Mouse (Mus musculus): ENCODE measurements around the gene Fam83d.

Fam83d gene

GRCm38 (mm10) chr2:158767742-158768339 is at the start of gene Fam83d:
Gene Fam83d, plus strand, starts transcription at chr2:158768093.
- TF ChIP-seq GATA4 (IDR thresholded peaks at IDR 0.05; ENCODE audit: insufficient replicate concordance, low read length), result no peak

- no peak for TF ChIP-seq GATA4 (IDR thresholded peaks at IDR 0.05; ENCODE audit: insufficient replicate concordance, low read length)
Measured at GRCm38 (mm10) chr2:158718816-158719549, 48.9 kb upstream of the Fam83d start.

- no peak for TF ChIP-seq GATA4 (IDR thresholded peaks at IDR 0.05; ENCODE audit: insufficient replicate concordance, low read length)
Measured at GRCm38 (mm10) chr2:158720715-158721370, 47.0 kb upstream of the Fam83d start.

- no peak for TF ChIP-seq GATA4 (IDR thresholded peaks at IDR 0.05; ENCODE audit: insufficient replicate concordance, low read length)
Measured at GRCm38 (mm10) chr2:158721481-158721880, 46.4 kb upstream of the Fam83d start.

GRCm38 (mm10) chr2:158722135-158722534 is 45.8 kb upstream of the Fam83d start:
- TF ChIP-seq GATA4 (IDR thresholded peaks at IDR 0.05; ENCODE audit: insufficient replicate concordance, low read length), result no peak

GRCm38 (mm10) chr2:158722991-158723551 is 44.8 kb upstream of the Fam83d start:
- peak; percentile 88; the same call in 1 of the 2 replicates for TF ChIP-seq GATA4 (IDR thresholded peaks at IDR 0.05; ENCODE audit: insufficient replicate concordance, low read length)

- no peak for TF ChIP-seq GATA4 (IDR thresholded peaks at IDR 0.05; ENCODE audit: insufficient replicate concordance, low read length)
Measured at GRCm38 (mm10) chr2:158723806-158724205, 44.1 kb upstream of the Fam83d start.

- no peak for TF ChIP-seq GATA4 (IDR thresholded peaks at IDR 0.05; ENCODE audit: insufficient replicate concordance, low read length)
Measured at GRCm38 (mm10) chr2:158726252-158726651, 41.6 kb upstream of the Fam83d start.

- TF ChIP-seq GATA4 (IDR thresholded peaks at IDR 0.05; ENCODE audit: insufficient replicate concordance, low read length), result no peak
Measured at GRCm38 (mm10) chr2:158728061-158728815, 39.7 kb upstream of the Fam83d start.

GRCm38 (mm10) chr2:158730896-158731295 is 37.0 kb upstream of the Fam83d start:
- no peak for TF ChIP-seq GATA4 (IDR thresholded peaks at IDR 0.05; ENCODE audit: insufficient replicate concordance, low read length)

- TF ChIP-seq GATA4 (IDR thresholded peaks at IDR 0.05; ENCODE audit: insufficient replicate concordance, low read length), result no peak
Measured at GRCm38 (mm10) chr2:158732521-158732920, 35.4 kb upstream of the Fam83d start.

- no peak for TF ChIP-seq GATA4 (IDR thresholded peaks at IDR 0.05; ENCODE audit: insufficient replicate concordance, low read length)
Measured at GRCm38 (mm10) chr2:158733136-158733535, 34.8 kb upstream of the Fam83d start.

GRCm38 (mm10) chr2:158733914-158734313 is 34.0 kb upstream of the Fam83d start:
- TF ChIP-seq GATA4 (IDR thresholded peaks at IDR 0.05; ENCODE audit: insufficient replicate concordance, low read length), result no peak; the same call in 1 of the 2 replicates

- TF ChIP-seq GATA4 (IDR thresholded peaks at IDR 0.05; ENCODE audit: insufficient replicate concordance, low read length), result no peak
Measured at GRCm38 (mm10) chr2:158734500-158735152, 33.3 kb upstream of the Fam83d start.

Measured in liver, adult (tissue).